Mouse (Mus musculus) common myeloid progenitor, adult 5-6 weeks (primary cell): ENCODE data around the gene Add1. TPM values are rescaled to one million over a fixed set of nuclear protein-coding genes. Genes with fewer than 3 reads are reported as not detected.

Experiments used
- ATAC-seq: replicated peaks from 2 replicates; pipeline ENCODE4 v1.8.0; 2016; ENCODE audit warnings: low read depth, mild to moderate bottlenecking, moderate TSS enrichment, inconsistent platforms; ENCODE audit not compliant: poor library complexity, severe bottlenecking
- total RNA-seq: library from RNA; stranded (forward); fragments of 200-1000, 187-1606 nt; gene quantifications from 2 replicates; pipeline ENCODE4 v1.2.3, GENCODE M21; 2017

Gene Add1
- total RNA-seq, 1 experiment from 2014 or later: 141 TPM

DNA sequence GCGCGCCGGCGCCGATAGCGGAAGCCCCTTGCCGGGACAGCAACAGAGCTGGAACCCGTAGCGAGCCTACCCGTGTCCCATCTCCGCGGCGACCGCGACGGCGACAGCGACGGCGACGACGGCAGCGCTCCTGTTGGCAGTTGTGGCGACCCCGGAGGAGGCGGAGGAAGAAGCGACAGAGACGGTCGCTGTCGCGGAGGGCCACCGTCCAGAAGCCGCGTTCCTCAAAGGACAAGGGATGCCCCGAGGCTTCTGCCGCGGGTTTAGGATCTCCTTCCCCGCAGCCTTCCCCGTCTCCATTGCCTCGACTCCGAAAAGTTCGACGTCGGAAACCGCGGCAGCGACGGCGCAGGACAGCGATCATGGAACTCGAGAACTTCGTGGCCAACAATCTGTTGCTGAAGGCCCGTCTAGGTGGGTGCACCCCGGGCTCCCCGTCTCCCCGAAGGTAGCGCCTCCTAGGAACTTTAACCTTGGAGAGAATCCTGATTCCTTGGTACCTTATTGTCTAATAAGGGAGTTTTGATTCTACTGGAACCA, 87.2 kb downstream of the Add1 start:
- ATAC-seq: no peak

DNA sequence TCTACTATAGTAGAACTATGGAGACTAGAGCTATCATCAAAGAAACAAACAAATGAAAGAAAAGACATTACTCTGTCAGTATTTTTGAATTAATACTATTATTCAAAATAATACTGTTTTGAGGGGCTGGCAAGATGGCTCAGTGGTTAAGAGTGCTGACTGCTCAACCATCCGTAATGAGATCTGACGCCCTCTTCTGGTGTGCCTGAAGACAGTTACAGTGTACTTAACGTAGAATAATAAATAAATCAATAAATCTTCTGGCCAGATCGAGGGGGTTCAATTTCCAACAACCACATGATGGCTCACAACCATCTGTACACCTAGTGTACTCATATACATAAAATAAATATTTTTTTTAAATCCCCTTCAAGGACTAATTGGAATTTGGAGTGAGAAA, 88.4 kb downstream of the Add1 start:
- no peak for ATAC-seq

DNA sequence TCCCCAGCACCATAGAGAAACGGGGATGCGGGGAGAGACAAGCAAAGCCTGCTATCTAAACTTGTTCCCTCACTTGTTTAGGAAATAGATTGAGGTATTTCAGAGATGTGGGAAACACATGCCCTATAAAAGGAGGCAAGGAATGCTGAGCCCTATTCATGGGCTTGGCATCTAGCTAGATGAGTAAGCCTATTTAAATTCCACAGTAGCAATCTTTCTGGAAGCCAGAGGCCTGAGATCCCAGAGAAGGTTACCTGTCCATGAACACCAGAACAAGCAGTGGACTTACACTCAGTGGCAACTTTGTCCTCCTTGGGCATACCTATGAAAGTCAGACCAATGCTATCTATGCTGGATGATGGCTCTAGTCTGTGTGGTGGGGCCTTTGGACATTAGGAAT, 89.8 kb downstream of the Add1 start:
- no peak for ATAC-seq

DNA sequence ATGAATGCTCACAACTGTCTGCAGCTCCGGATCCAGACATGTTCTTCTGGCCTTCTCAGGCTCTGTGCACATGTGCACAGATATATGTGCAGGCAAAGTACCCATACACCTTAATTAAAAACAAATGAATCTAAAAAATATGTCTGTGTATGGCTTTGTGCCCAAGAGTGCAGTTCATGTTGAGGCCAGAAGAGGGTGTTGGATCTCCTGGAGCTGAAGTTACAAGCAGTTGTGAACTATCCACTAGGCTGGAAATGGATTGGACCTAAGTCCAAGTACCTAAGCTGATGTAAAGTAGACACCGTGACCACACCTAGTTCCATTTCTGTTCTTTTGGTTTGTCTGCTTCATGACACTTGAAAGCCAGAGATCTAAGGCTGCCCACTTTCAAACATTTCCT, 96.0 kb downstream of the Add1 start:
- ATAC-seq: no peak

DNA sequence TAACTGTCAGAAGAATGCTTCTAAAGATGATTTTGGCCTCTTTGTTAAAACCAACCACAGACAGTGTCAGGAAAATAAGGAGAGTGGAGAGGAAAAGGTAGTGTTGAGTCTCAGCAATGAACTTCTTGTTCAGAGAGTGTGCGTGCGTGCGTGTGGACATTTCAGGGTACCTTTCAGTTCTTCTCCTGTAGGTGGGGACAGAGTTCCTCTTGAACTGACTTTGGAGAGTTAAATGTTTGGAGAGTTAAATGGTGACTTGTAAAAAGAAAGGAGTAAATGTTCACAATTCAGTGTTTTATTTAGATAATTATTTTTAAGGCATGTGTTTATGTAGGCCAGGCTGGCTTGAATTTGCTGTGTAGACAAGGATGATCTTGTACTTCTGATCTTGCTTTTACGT, 96.8 kb downstream of the Add1 start:
- ATAC-seq: no peak

Other genes with a start within 250 kb of the Add1 start
- 115 and 126 TPM in 2 replicates for gene Rnf4, start 237.4 kb upstream of the Add1 start, total RNA-seq
- 27.6 and 32.7 TPM in 2 replicates for gene Fam193a, start 203.7 kb upstream of the Add1 start, total RNA-seq
- gene Tnip2, start 59.7 kb upstream of the Add1 start, total RNA-seq: 20.0 and 29.2 TPM in 2 replicates
- 9.9 and 10.2 TPM in 2 replicates for gene Sh3bp2, start 47.8 kb upstream of the Add1 start, total RNA-seq
- 81.7 and 82.5 TPM in 2 replicates for gene Mfsd10, start 63.5 kb downstream of the Add1 start, total RNA-seq
- gene Nop14, start 86.5 kb downstream of the Add1 start, total RNA-seq: 72.9 and 76.4 TPM in 2 replicates
- 0.91 and 0.92 TPM in 2 replicates for gene Grk4, start 86.7 kb downstream of the Add1 start, total RNA-seq
- gene Htt, start 188.1 kb downstream of the Add1 start, total RNA-seq: 23.5 and 29.6 TPM in 2 replicates